Mouse (Mus musculus) brain, embryonic 14.5 days (tissue): Measurements from ENCODE around the gene Arhgap10.

Experiments used
- CTCF ChIP-seq: fragments of 200-500 bp; IDR thresholded peaks from 2 replicates; pipeline ENCODE4 v1.5.1; 2012; ENCODE audit warnings: inconsistent platforms, mild to moderate bottlenecking, moderate library complexity, borderline replicate concordance; ENCODE audit not compliant: insufficient read depth, insufficient read length; ENCODE audit errors: extremely low read depth
- POLR2A ChIP-seq: fragments of 200-500 bp; IDR thresholded peaks from 2 replicates; pipeline ENCODE4 v1.6.1; 2012; ENCODE audit warnings: mild to moderate bottlenecking, inconsistent platforms, borderline replicate concordance; ENCODE audit not compliant: poor library complexity, insufficient read depth, insufficient read length, severe bottlenecking; ENCODE audit errors: extremely low read depth

DNA sequence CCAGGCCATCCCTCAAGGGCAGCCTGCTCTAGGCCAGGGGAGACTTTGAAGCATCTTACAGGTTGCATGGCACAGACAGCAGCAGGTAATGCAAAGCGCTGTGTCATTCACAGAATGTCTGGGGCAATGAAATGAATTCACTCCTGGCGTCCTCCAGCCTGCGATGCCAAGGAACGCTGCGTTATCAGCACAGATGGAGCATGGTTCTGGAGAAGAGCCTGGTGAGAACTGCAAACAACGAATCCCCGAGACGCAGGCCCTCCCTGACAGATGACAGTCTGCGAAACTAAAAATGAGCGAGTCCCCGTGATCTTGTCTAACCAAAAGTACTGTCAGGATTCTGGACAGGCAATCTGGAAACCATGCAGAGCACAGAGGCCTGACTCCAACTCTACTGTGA is 153.3 kb downstream of the Arhgap10 start:
- no peak for TF ChIP-seq CTCF
- TF ChIP-seq POLR2A, result no peak
